Mouse (Mus musculus) ovary, postnatal 10 days (tissue): ENCODE results near the gene Majin.

Experiments
- DNase-seq: peaks from one replicate; pipeline ENCODE4 v3.0.0; 2022; ENCODE audit warnings: low spot score

Gene Majin

GRCm38 (mm10) chr19:6227864-6228263 lies 43.7 kb downstream of the Majin start:
- DNase-seq: no peak

GRCm38 (mm10) chr19:6230411-6230810 lies 46.2 kb downstream of the Majin start:
- DNase-seq: no peak

GRCm38 (mm10) chr19:6231036-6231435 lies 46.8 kb downstream of the Majin start:
- DNase-seq: no peak

GRCm38 (mm10) chr19:6233647-6234046 lies 49.5 kb downstream of the Majin start:
- no peak for DNase-seq

- no peak for DNase-seq
These were observed 50.3 kb downstream of the Majin start for GRCm38 (mm10) chr19:6234337-6235083.

- DNase-seq: peak; percentile 89
These were observed 51.2 kb downstream of the Majin start, which contains the start of gene Ppp2r5b for GRCm38 (mm10) chr19:6235084-6236052. Gene Ppp2r5b, minus strand, starts transcription at chr19:6235872.

GRCm38 (mm10) chr19:6236053-6236441 lies 51.9 kb downstream of the Majin start:
- peak; percentile 63 for DNase-seq

GRCm38 (mm10) chr19:6236842-6237241 lies 52.7 kb downstream of the Majin start:
- no peak for DNase-seq

GRCm38 (mm10) chr19:6238740-6239139 lies 54.6 kb downstream of the Majin start:
- DNase-seq: no peak

GRCm38 (mm10) chr19:6240136-6240535 lies 55.9 kb downstream of the Majin start:
- no peak for DNase-seq

GRCm38 (mm10) chr19:6240725-6241124 lies 56.5 kb downstream of the Majin start:
- no peak for DNase-seq

- DNase-seq: peak; percentile 92
These were observed 57.3 kb downstream of the Majin start, which contains the start of gene Atg2a for GRCm38 (mm10) chr19:6241274-6242107. Gene Atg2a, plus strand, starts transcription at chr19:6241668.

GRCm38 (mm10) chr19:6242281-6242680 lies 58.1 kb downstream of the Majin start:
- no peak for DNase-seq

- no peak for DNase-seq
These were observed 59.0 kb downstream of the Majin start for GRCm38 (mm10) chr19:6243226-6243625.

- no peak for DNase-seq
These were observed 61.6 kb downstream of the Majin start for GRCm38 (mm10) chr19:6245806-6246205.

GRCm38 (mm10) chr19:6247526-6248300 lies 63.5 kb downstream of the Majin start:
- DNase-seq: no peak

- DNase-seq: no peak
These were observed 68.8 kb downstream of the Majin start for GRCm38 (mm10) chr19:6253021-6253420.

- DNase-seq: no peak
These were observed 76.2 kb downstream of the Majin start for GRCm38 (mm10) chr19:6260428-6260827.

GRCm38 (mm10) chr19:6260946-6261345 lies 76.8 kb downstream of the Majin start:
- DNase-seq: no peak

- DNase-seq: no peak
These were observed 77.2 kb downstream of the Majin start for GRCm38 (mm10) chr19:6261379-6261778.

- DNase-seq: no peak
These were observed 78.0 kb downstream of the Majin start for GRCm38 (mm10) chr19:6262222-6262621.
